Mouse (Mus musculus) intestine, postnatal 0 days (tissue): ENCODE data around the gene Rex1bd. TPM values are rescaled to one million over a fixed set of nuclear protein-coding genes. Genes with fewer than 3 reads are reported as not detected.

ENCODE experiments used
- ATAC-seq: fragments of 200-750 bp; cut with Nextera tagmentation; 2 replicates; pipeline ENCODE4 v1.8.0; 2017; ENCODE audit warnings: mild to moderate bottlenecking, moderate TSS enrichment, moderate library complexity
- H3K27ac ChIP-seq: fragments of 300-500 bp; sonication (generic); 2 replicates; pipeline ENCODE4 v1.5.1; 2014; ENCODE audit warnings: mild to moderate bottlenecking, low read depth, low read length, moderate library complexity
- H3K27me3 ChIP-seq: fragments of 300-500 bp; sonication (generic); replicated peaks from 2 replicates; pipeline ENCODE4 v1.6.1; 2014; ENCODE audit warnings: low read length, mixed read lengths; ENCODE audit not compliant: control insufficient read depth, insufficient read depth
- H3K36me3 ChIP-seq: fragments of 300-500 bp; sonication (generic); 2 replicates; pipeline ENCODE4 v1.6.1; 2014; ENCODE audit warnings: mild to moderate bottlenecking, moderate library complexity; ENCODE audit not compliant: control insufficient read depth, insufficient read depth
- H3K4me1 ChIP-seq: fragments of 300-500 bp; sonication (generic); replicated peaks from 2 replicates; pipeline ENCODE4 v1.6.1; 2014; ENCODE audit warnings: antibody characterized with exemption, low read length, mixed read lengths; ENCODE audit not compliant: control insufficient read depth, insufficient read depth
- H3K4me2 ChIP-seq: fragments of 300-500 bp; sonication (generic); replicated peaks from 2 replicates; pipeline ENCODE4 v1.6.1; 2014; ENCODE audit warnings: low read depth, mild to moderate bottlenecking, moderate library complexity
- H3K4me3 ChIP-seq: fragments of 300-500 bp; sonication (generic); 2 replicates; pipeline ENCODE4 v1.5.1; 2014; ENCODE audit warnings: low read depth, low read length
- H3K9ac ChIP-seq: fragments of 300-500 bp; sonication (generic); 2 replicates; pipeline ENCODE4 v1.6.1; 2014; ENCODE audit warnings: mild to moderate bottlenecking, low read depth, low read length
- H3K9me3 ChIP-seq: fragments of 300-500 bp; sonication (generic); 2 replicates; pipeline ENCODE4 v1.6.1; 2016; ENCODE audit warnings: mixed run types; ENCODE audit not compliant: control insufficient read depth
- CTCF ChIP-seq: sonication (generic); IDR thresholded peaks from 2 replicates; pipeline ENCODE4 v1.5.1; 2016; ENCODE audit warnings: low read depth, mild to moderate bottlenecking, control low read depth, antibody characterized with exemption, moderate library complexity
- WGBS: fragments of 180-500 bp; shearing (Covaris S2); extraction: QIAGEN DNeasy Blood & Tissue Kit; methylation state at CpG from one replicate; pipeline ENCODE4 v1.1.7; 2014; 5-methylcytosine and 5-hydroxymethylcytosine counted together
- polyA plus RNA-seq: library from polyadenylated mRNA; unstranded; fragments of >200 nt; fragmentation: Nextera tagmentation; extraction: Ambion mirVana; gene quantifications from 2 replicates; pipeline ENCODE4 v1.2.1, GENCODE M21; 2015

The Rex1bd gene
- polyA plus RNA-seq, 1 experiment from 2014 or later: 148 TPM

DNA sequence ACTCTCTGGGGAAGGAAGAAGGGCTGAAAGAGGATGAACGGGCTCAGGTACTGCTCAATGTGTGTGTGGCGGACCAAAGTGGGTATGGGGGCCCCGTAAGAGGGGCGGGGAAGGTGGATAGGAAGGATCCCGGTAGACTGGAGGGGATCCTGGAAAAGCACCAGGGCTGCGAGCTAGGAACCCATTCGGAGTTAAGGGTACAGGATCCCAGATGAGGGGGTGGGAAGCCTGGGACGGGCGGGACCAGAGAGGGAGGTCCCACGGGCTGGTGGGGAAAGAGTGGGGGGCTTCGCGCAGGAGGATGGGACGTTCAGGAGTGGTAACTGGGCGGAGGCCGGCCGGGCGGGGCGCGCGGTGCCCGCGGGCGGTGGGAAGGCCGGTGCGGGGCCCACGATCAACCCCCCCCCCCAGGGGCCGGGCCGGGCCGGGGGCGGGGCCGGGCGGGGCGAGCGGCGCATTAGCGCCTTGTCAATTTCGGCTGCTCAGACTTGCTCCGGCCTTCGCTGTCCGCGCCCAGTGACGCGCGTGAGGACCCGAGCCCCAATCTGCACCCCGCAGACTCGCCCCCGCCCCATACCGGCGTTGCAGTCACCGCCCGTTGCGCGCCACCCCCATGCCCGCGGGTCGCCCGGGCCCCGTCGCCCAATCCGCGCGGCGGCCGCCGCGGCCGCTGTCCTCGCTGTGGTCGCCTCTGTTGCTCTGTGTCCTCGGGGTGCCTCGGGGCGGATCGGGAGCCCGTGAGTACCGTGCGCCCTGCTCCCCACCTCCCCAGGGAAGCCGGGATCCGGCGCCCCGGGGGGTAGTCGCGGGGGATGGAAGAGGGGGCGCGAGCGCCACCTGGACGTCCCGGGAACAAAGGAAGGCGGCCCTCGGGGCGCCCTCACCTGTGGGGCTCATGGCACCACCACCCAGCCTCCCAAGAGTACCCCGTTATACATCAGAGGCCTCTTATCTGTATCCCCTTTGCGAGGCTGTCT is 13.6 kb downstream of the Rex1bd start, which contains the start of gene Crlf1:
Crlf1 (plus strand) TSS at position 495 of the 977 bp plus-strand sequence.
- no peak within 1 kb of the TSS for H3K27ac ChIP-seq
- peak; percentile 7; the same call in 1 of the 2 replicates for ATAC-seq
- no peaks in the 10 kb centered on the region for H3K9me3 ChIP-seq
- no peak for TF ChIP-seq CTCF
- H3K4me1 ChIP-seq: peaks cover 6% of the 10 kb centered on the region; the same call in 1 of the 2 replicates
- no peak within 1 kb of the TSS for H3K9ac ChIP-seq
- peaks cover 95% of the 10 kb centered on the region for H3K27me3 ChIP-seq
- no peaks in the 10 kb centered on the region for H3K36me3 ChIP-seq
- peak within 1 kb of the TSS; percentile 42 for H3K4me3 ChIP-seq
- WGBS: under 1% methylated on average over 65 of the region's 93 CpGs
- peak within 1 kb of the TSS; percentile 71 for H3K4me2 ChIP-seq

- Histone ChIP-seq H3K27ac (no peak overlapping the region), H3K4me1 (peaks cover 6% of the 10 kb centered on the region; the same call in 1 of the 2 replicates), H3K4me3 (no peak overlapping the region), H3K9ac (no peak overlapping the region), H3K27me3 (peaks cover 98% of the 10 kb centered on the region), H3K9me3 (no peaks in the 10 kb centered on the region), H3K36me3 (no peaks in the 10 kb centered on the region), H3K4me2 (0 out of 2 replicates have a peak overlapping the region, but pooled peaks have one; percentile 13)
- no peak for TF ChIP-seq CTCF
- WGBS: 6% methylated on average over 20 of the region's 20 CpGs
- ATAC-seq: no peak
Measured at GRCm38 (mm10) chr8:70490880-70491495, 15.6 kb downstream of the Rex1bd start.

GRCm38 (mm10) chr8:70490061-70490879 is 16.3 kb downstream of the Rex1bd start:
- H3K27me3 ChIP-seq: peaks cover 98% of the 10 kb centered on the region
- 0 out of 2 replicates have a peak overlapping the region, but pooled peaks have one; percentile 55 for H3K4me2 ChIP-seq
- H3K27ac ChIP-seq: no peak overlapping the region
- WGBS: 16% methylated on average over 10 of the region's 10 CpGs
- H3K4me3 ChIP-seq: no peak overlapping the region
- H3K4me1 ChIP-seq: peaks cover 6% of the 10 kb centered on the region; the same call in 1 of the 2 replicates
- ATAC-seq: no peak
- no peak overlapping the region for H3K9ac ChIP-seq
- TF ChIP-seq CTCF: no peak
- H3K36me3 ChIP-seq: no peaks in the 10 kb centered on the region
- no peaks in the 10 kb centered on the region for H3K9me3 ChIP-seq

GRCm38 (mm10) chr8:70489576-70489975 is 17.0 kb downstream of the Rex1bd start:
- 0 out of 2 replicates have a peak, but pooled peaks have one; percentile 3 for ATAC-seq
- H3K4me1 ChIP-seq: peaks cover 6% of the 10 kb centered on the region; the same call in 1 of the 2 replicates
- TF ChIP-seq CTCF: no peak
- H3K4me2 ChIP-seq: peak overlapping the region; percentile 55
- WGBS: 2% methylated on average over 37 of the region's 41 CpGs
- H3K36me3 ChIP-seq: no peaks in the 10 kb centered on the region
- H3K4me3 ChIP-seq: peak overlapping the region; percentile 39
- H3K9ac ChIP-seq: no peak overlapping the region; the same call in 1 of the 2 replicates
- no peaks in the 10 kb centered on the region for H3K9me3 ChIP-seq
- no peak overlapping the region for H3K27ac ChIP-seq
- H3K27me3 ChIP-seq: peaks cover 98% of the 10 kb centered on the region

DNA sequence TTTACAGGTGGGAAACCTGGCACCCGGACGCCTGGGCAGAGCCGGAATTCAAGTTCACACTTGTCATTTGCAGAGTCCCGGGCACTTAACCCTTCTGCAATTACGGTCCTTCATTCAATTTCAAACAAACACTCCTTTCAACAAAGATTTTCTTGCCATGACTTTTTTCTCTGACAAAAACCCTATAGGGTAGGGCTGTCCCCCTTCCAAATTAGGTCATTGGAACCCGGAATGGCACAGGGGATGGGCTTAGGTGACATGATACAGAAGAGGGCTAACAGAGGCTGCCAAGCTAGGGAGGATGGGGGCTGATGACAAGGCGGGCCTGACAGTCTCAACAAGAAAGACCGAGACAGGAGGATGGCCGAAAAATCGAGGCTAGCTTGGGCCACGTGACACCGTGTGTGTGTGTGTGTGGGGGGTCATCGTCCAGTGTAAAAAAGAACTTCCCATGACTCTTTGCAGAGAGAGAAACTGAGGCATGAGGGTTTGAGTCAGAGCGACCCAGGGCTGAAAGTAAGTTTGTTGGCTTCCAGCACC is 17.6 kb downstream of the Rex1bd start:
- Histone ChIP-seq H3K9me3 (no peaks in the 10 kb centered on the region), H3K4me2 (peak overlapping the region; percentile 65), H3K4me3 (peak overlapping the region; percentile 39), H3K9ac (no peak overlapping the region), H3K36me3 (no peaks in the 10 kb centered on the region), H3K4me1 (peaks cover 6% of the 10 kb centered on the region; the same call in 1 of the 2 replicates), H3K27me3 (peaks cover 95% of the 10 kb centered on the region), H3K27ac (no peak overlapping the region)
- 5% methylated on average over 14 of the region's 14 CpGs for WGBS
- ATAC-seq: no peak
- no peak for TF ChIP-seq CTCF
